Mouse (Mus musculus) telencephalon, adult 2 months (tissue): ENCODE measurements around the gene Ntng1.

Source experiments
- DNase-seq: peaks from one replicate; pipeline ENCODE4 v3.0.0-alpha.2; 2011; ENCODE audit warnings: low read depth, low spot score

Gene Ntng1

DNA sequence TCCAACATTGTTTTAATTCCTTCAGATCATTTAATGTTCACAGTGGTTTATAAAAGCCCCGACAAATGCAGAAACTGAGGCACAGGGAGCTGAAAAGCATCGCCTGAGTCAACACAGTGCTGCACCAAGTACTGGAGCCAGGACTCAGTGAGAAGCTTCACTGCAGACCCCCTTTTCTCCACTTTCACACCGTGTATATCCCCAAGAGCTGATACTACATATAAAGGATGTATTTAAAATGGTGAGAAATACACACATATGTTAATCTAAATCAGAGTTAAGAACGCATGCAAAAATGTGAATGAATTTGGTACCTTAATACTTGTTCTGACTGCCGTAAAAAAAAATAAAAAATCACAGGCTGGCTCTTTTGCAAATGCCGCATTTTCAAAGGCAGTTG, 88.4 kb downstream of the Ntng1 start:
- DNase-seq, result no peak

DNA sequence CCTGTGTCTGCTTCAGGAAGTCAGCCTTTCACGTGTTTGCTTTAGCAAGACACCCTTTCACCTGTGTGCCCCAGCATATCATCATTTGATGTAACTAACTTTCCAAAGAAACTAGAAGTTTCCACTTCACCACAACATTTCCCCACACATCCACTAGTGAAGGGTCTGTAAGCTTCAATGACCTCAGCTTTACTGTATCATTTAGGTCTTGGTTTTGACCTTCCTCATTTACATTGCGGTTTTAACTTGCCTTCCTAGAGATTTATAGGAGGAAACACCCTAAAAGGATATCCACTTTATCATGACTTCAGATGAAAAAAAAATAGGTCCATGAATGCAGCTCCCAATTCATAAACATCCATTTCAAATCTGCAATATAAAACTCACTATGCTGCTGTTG, 89.7 kb downstream of the Ntng1 start:
- no peak for DNase-seq

DNA sequence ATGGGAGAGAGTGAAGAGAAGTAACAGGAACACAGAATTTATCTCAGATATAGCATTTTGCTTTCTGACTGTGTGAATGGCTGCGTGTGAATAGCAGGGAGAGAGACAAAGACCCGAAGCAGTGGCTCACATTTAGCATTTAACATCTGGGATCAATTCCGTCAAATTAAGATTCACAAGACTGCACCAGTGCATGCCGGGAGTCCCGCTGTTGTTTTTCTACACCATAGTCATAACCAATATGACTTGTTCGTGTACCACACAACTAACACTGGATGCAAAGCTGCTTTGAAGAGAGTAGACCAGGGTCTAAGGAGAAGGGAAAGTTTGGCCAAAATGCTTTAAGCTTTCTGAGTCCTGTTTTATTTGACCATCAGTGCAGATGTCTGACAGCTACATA, 95.7 kb downstream of the Ntng1 start:
- DNase-seq, result no peak

DNA sequence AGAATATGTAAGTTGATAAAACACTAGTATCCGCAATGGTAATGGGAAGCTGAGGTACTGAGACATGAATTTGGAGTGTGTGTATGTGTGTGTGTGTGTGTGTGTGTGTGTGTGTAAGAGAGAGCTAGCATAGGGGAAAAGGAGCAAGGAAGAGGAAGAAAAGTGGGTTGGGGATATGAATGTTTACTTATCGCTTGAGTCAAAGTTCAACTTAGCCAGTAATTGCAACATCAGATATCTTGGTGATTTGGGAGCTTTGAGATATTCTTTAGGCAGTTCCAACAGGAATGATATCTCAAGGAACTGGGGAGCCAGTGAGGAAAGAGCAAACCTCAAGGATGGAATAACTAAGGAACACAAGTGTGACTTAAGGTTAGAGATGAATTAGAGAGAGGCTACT, 97.1 kb downstream of the Ntng1 start:
- no peak for DNase-seq

DNA sequence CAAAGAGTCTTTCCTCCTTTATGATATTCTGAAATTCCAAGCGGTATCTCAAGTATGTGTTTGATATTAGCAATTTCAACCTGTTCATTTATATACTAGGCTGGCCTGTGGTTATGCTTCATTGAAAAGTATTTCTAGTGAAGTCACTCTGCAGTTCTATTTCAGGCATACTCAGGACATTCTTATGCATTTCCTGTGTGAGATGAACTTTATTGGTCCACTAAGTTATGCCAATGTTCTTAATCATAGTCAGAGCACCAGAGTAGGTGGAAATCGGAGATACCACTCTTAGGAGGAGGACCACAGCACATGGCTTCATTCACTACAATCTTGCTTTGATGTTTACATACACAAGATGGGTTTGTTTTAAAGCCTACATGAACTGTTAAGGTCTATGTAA, 99.6 kb downstream of the Ntng1 start:
- DNase-seq, result no peak

DNA sequence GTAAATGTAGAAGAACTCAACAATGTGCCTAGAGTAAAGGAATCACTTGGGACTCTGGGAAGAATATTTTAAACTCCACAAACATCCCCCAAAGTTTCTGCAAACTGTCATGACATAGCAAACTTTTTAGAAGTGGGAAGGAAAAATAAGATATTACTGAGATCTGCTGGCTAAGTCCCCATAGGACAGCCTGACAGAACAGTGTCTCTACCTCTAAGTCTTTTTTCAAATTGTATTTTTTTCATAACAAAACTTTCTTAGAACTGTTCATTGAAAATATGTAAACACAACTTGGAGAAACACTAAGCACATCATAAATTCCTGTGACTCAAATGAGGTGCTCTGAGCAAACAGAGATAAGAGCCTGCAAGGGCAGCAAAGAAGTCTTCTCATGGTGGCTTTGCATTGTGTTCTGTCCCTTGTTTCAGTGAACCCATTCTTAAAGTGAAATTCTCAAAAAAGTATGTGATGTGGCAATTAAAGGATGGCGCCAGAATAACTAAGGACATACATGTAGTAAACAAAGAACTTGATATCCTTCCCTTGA, 100.1 kb downstream of the Ntng1 start:
- DNase-seq, result no peak

DNA sequence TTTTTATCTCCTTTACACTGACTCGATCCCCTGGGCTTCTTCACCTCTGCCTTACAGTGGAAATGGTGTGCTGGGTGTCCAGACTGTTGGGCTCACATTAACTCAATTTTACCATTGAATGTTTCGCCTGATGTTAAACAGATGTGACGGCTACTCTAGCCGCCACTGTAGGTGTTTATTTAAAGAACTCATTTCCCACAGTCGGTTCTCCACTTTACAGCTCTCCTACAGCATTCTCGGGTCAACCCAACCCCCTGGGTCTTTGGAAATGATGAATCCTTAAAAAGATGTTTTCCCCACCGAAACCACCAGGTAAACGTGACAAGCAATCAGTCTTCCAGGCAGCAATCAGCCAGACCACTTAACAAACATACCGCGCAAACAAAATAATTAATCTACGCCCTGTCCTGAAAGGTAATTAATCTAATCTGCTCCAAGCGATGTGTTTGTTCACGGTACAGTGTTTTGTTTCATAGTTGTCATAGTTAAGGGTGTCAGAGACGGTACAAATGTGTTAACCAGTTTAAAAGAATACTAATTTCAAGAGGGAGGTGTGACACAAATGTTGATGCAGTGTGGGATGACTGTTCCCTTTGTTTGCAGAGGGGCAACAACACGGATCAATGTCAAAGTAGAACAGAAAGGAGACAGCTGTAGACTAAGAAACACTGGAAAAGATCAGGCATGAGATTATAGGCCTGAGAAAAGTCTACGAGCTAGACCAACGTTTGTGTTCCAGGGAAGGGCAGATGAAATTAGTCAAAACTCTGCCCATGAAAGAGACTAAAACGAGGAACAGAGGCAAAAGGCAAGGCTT, 120.8 kb downstream of the Ntng1 start:
- DNase-seq, result no peak

DNA sequence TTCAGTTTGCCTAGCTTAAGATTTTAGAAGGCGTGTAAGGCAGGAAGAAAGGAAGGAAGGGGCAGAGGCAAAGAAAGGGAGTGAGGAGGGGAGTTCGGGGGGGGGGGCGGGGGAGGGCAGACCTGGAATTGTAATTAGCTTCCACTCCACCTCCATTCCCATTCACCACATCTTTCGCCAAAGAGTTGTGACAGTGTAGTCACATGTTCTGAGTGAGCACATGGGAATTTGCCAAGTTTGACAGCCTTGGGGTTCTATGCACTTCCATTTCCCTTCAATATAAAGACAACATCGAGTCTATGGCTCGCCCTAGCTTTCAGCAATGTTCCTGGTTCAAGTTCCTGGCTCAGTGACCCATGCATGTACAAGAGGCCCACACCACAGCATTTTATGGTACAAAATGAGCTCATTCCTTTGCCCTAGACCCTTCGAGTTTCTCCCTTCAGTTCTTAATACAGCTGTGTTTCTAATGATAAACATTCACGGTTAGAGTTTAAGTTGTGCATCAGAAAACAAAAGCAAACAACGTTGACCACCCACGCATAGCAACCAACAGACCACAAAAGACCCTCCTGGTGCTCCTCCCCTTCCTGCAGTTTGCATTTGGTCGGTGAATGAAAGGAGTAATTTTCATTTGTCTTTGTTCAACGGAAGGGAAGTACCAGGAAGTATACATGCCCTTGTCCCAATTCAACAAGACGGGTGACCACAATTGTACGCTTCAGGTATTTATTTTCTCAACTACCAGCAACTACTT, 132.8 kb downstream of the Ntng1 start:
- DNase-seq, result no peak

DNA sequence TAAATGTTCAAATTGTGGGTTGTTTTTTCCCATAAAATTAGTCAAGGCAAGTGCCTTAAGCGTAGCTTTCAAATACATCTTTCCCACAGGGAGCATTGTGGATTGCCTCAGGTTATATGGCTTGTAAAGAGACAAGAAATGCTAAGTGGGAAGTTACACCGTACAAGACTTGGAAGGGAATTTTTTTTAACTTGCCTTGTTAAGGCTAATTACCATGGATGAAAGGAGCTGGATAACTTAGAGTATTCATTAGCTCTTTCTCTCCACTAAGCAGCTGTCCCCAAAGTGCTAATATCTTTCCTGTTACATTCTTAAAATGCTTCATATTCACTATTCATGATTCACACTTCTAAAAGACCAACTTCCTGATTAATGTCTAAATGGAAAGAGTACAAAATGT, 133.4 kb downstream of the Ntng1 start:
- no peak for DNase-seq

DNA sequence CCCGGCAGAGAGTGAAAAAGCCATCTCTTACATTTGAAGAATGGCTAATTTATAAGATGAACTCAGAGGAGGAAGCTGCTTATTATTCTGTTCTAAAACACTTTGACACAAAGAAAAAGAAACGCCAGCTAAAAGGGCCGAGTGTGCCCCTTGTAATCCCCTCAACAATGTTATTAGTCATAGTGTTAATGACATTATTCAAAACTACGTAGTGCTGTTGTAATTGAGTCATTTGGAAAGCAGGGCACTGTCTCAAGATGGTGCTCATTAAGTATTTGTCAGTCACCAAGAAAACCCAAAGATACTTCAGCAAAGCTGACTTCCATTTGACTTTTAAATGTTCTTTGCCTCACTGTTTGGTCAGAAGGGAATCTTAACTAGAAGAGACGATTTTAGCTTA, 143.5 kb downstream of the Ntng1 start:
- DNase-seq, result no peak

DNA sequence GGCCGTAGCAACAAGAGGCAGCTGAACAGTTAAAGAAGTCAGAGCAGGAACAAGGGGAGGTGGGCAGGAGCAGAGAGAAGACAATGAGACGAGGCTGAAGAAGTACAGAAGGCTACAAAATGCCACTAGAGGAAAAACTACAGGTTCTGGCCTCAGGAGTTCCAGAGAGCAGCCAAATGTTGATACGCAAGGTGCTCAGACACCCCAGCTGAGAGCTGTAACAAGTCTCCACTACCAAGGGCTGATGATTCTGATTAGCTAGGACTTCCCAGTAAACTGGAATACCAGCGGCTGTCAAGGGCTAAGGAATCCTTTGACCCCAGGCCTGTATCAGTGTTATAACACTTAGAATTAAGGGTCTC, 148.2 kb downstream of the Ntng1 start:
- DNase-seq, result no peak

DNA sequence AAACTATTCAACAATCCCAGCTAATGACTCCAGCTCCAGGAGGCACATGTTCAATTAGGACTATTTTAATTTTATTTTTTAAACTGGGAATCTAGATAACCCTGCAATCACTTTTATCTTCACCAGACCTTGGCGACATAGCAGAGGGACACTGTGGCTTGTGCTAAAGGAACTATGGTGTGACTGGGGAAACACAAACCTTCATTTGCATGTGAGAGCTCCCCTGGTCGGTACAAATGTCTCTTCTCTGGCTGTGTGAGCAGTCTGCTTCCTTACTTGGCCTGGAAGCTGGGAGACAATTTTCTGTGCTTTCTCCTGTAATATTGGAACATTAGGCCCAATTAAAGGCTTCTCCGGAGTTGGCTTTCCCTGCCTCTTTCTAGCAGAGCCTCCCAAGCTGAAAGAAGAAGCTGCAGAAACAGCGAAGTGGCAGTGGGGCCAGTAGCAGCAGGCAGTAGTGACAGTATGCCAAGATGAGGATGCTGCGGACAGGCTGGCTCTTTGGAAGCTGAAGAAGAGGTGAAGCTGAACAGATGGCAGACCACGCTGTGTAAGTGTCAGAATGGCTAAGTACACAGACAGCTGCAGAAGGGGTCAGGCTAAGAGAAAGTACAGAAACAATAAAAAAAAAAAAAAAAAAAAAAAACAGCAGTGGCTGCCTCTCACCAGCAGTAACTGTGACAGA, 148.7 kb downstream of the Ntng1 start:
- no peak for DNase-seq

DNA sequence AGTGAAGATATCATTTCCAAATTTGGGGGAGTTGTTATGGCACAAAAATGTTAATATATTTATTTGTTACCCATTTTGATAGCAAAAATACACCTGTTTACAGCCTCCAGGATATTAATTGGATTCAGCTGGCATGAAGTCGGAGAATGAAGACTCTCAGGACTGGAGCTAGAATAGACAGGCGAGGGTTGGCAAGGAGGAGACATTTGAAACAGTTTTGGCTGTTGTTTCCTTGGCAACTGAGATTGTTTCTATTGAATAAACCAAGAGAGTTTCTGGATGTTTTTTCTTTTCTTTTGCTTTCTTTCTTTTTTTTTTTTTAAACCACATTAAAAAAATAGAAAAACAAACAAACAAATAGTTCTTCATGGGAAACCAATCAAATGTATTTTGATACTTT, 159.7 kb downstream of the Ntng1 start:
- DNase-seq, result peak; percentile 32

DNA sequence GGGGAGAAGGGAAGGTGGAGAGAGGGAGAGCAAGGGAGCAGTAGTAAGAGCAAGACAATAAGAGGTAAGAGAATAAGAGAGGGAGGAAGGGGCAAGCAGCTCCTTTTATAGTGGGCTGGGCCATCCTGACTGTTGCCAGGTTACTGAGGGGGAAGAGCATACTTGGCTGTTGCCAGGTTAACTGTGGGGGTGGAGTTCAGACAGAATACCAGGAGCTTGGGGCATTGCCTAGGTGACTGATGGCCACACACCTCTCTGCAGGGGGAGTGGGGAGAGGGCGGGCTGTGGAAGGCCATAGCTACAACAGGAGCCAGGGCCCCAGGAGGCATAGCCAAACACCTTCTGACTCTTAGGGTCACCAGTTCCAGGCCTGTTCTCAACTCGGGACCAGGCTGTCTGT, 166.2 kb downstream of the Ntng1 start:
- DNase-seq, result no peak

DNA sequence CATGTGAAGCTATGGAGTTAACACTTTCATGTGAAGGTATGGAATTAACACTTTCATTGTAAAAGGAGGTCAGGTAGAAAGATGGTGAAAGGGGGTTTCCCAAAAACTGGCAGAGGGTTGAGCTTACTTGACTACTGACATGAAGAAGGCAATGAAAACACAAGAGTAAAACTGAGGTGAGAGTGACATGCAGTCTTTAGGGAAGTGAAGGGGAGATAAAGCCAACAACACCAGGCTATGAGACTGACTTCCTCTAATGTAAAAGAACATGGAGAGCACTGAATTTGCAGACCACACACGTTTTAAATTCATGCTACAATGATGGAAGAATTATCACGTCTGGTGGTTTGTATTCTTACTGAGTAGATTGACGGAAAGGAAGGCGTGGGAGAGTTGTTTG, 168.7 kb downstream of the Ntng1 start:
- no peak for DNase-seq

DNA sequence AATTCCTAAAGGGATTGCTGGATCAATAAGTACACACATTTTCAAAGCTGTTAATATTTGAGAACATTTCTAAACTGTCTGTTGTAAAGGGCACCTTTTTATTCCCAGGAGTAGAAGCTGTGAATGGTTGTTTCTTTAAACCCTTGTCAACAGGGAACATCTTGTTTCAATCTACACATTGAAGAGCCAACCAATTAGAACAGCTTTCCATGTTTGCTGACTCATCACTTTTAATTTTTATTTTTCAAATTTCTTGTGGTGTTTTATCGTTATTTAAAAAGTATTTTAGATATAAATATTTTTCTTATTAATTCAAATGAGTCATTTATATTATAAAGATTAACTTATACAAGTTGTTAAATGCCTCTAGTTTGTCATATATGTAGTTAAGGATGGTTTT, 172.3 kb downstream of the Ntng1 start:
- no peak for DNase-seq

DNA sequence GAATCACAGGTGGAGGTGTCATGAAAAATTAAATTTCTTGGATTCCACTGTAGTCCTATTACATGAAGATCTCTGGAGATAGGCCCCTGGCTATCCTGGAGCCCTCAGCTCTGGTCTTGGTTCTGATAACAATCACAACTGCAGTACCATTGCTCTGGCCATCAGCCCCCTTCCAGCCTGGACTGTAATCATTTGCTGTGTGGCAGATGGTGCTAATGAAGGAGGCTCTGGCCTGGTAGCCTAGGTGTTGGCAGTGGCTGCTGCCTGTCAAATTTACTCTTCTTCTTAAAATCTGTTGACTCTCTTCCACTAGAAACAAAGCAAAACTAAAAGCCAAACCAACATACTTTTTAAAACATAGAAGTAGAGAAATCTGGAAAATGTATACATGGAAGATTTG, 173.6 kb downstream of the Ntng1 start:
- DNase-seq, result no peak

DNA sequence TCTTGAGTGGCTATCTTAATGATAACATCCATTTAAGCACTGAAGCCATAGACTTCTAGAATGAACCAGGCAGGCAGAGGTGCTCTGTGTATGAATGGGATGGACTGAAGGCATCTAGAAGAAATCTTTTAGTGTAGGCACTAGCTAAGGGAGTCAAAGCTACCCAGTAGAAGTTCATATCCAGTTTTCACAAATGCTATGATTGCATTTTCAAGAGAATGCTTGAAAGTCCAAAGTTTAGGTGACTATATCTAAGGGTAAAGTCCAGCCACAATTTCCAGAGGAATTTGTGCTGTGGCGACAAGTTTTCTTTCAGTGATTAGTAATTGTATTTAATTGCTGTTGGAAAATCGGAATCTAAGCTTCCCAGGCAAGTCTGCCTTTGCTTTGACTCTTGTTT, 181.2 kb downstream of the Ntng1 start:
- DNase-seq, result no peak

DNA sequence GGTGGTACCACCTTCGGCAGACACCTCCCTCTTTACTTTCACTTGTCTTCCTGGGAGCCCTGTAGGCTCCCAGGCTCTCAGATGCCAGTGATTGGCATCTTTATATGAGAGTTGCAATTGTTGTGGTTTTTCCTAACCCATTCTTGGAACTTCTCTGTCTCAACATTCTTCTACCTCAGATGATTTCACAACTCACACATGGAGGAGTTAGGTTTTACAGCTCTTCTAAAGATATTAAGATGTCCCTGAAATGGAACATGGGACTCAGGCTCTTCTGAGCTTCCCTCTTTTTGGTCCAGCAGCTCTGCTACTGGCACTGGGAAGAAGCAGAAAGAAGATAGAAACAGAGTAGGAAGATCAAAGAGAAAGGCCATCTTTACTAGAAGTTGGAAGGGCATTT, 200.9 kb downstream of the Ntng1 start:
- DNase-seq, result no peak

DNA sequence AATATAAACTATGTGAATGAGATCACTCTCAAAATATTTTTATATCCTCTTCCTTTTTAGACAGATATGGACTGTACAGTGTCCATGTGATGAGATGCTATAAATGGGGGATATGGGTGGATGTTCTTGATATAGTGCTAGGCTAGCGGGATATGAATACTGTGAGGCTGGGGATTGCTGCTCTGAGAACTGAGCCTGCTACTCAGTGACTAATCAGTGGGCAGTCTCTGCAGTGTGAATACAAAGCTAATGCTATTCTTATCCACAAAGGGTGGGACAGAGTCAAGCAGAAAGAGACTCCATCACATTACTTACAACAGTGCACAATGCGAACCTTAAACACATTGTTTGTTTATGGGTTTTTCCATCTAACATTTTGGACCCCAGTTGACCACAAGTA, 206.2 kb downstream of the Ntng1 start:
- no peak for DNase-seq

DNA sequence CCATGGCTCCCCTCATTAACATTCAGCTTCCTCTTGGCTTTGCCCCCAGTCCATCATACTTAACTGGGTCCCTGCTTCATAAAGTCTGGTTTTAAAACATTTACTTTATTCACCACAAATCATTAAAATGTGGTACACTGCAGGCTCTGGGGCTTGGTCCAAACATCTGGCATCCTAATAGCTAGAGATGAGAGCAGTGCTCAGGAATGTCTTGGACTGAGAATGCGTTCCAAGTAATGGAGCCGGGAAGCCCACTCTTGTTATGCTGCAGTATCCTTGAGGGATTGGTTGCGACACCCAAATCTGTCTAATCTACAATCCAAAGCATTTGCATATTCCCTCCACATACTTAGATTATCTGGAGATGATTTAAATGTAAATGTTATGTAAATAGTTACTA, 207.5 kb downstream of the Ntng1 start:
- no peak for DNase-seq

DNA sequence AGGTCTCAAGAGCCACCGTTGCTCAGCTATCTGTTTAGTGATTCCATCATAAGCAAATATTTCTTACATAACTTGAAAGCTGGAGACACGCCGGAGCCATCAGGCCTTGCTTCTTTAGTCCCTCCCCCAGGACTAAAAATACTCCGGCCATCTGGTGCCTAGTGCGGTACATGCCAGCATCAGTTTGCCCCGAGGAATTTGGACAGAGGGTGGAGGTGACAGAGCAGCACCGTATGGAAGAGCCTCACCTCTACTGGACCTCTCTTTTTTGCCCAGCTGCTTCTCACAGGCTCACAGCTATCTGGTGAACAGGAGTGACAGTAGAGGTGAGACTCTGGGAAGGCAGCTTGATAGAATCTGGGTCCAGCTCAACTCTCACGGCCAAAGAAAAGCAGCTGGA, 211.6 kb downstream of the Ntng1 start:
- DNase-seq, result no peak

DNA sequence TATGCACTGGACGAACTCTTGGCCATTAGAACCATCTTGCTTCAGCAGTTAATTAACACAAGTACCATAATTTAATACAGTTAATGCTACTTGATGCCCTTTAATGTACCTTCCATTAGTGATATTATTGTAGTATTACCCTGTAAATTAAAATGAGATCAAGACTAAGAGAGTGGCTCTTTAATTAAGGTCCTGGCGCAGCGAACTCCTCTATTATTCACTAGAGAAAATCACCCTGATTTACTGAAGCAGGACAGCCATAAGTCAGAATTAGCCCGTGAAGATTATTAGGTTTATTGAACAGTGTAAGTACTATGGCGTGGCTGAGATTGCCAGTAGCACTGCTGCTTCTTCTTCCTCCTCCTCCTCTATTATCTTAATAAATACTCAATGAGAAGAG, 212.8 kb downstream of the Ntng1 start:
- no peak for DNase-seq
